Mouse (Mus musculus): ENCODE data around the gene Gm21812. TPM values are rescaled to one million over a fixed set of nuclear protein-coding genes. Genes with fewer than 3 reads are reported as not detected.
"Not testable (repeated sequence)": the region's sequence is repeated elsewhere in the genome, so short reads cannot be mapped to it uniquely, and the experiment has no call there.

The Gm21812 gene
- not detected in 2 replicates for polyA plus RNA-seq (2016; fragmentation: Nextera tagmentation; extraction: Ambion mirVana)

- not testable (repeated sequence) for H3K36me3 ChIP-seq (replicated peaks); H3K27ac ChIP-seq; H3K27me3 ChIP-seq (ENCODE audit: poor library complexity, severe bottlenecking); DNase-seq (ENCODE audit: extremely low spot score, low spot score); H3K4me3 ChIP-seq; H3K9me3 ChIP-seq; H3K4me1 ChIP-seq
- WGBS = no CpG with 5 or more reads among the region's 4 CpGs
Measured at GRCm38 (mm10) chrY:9347084-9347483, at the start of gene Gm21812. Gm21812 (minus strand) TSS chrY:9347184.

Other genes with a start within 250 kb of the Gm21812 start
- not detected in 2 replicates for gene Gm21292, start 213.3 kb downstream of the Gm21812 start, polyA plus RNA-seq (2016; fragmentation: Nextera tagmentation; extraction: Ambion mirVana)
- not detected in 2 replicates for gene Gm21721, start 145.0 kb downstream of the Gm21812 start, polyA plus RNA-seq (2016; fragmentation: Nextera tagmentation; extraction: Ambion mirVana)
- gene Gm21874, start 69.0 kb upstream of the Gm21812 start, polyA plus RNA-seq (2016; fragmentation: Nextera tagmentation; extraction: Ambion mirVana) = not detected in 2 replicates